Mouse (Mus musculus): ENCODE data around the gene Ttc7. TPM values are rescaled to one million over a fixed set of nuclear protein-coding genes. Genes with fewer than 3 reads are reported as not detected.

Gene Ttc7
- total RNA-seq (2023): 100 to 1,000 TPM; 323 to 334 TPM

DNA sequence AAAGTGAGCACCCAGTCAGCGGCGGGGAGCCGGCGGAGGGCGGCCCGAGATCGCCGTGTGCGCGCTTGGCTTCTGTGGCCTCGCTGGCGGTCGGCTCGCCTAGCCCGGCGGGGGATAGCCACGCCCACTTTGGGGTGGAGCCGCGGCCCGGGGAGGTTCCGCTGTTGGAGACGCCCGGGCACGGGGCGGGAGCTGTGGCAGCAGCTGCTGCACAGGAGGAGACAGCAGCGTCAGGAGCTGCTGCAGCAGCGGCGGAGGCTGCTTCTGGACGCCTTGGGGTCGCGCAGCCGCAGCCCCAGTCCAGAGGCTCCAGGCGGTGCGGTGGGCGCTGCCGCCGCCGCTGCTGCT is at the start of gene Ttc7:
TSS of gene Ttc7 (plus strand) at position 181 of the 348 bp plus-strand sequence.

DNA sequence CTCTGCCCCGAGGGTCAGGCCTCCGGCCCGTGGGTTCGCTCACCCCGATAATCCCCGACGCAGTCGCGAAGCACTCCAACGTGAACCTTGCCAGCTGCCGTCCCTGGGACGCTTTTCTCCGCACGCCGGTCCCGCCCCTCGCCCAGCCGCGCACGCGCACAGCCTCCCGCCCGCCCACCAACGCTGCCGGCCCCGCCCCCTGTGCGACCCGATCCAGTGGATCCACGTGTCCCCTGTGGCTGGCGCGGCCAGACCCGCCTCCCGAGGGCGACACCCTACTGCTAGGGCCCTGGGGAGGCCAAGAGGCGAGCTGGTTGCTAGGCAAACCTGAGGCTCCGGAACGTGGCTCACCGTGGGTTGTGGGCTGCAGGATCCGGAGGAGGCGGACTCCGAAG is 16.9 kb upstream of the Ttc7 start, which contains the start of gene Mcfd2:
TSS of gene Mcfd2 (minus strand) at position 144 of the 395 bp plus-strand sequence.

DNA sequence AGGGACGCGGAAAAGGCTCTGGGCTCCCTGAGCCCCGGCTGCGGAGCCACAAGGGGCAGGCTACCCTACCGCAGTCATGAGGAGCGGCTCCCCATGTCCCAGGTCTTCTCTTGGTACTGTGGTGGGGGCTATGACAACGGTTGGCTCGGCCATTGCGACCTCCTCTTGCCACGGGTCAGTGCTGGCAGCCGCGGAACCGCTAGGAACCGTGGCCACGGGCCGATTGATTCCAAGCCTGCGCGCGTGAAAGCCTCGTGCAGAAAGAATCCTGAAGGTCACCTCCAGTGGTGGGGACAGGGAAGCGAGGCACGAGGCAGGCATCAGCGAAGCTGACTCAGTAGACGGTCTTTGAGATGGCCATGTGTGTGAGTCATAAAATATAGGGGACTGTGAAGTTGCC is 144.8 kb downstream of the Ttc7 start, which contains the start of gene Stpg4:
TSS of gene Stpg4 (minus strand) at position 231 of the 400 bp plus-strand sequence.

Other genes starting within 250 kb of the Ttc7 start
- 10 to 100 TPM; 22.1 to 23.3 TPM for gene Socs5, start 175.2 kb upstream of the Ttc7 start, total RNA-seq (2023)
- gene Mcfd2, start 17.0 kb upstream of the Ttc7 start, total RNA-seq (2023): 10 to 100 TPM; 46.3 to 51.5 TPM
- gene Stpg4, start 144.9 kb downstream of the Ttc7 start, total RNA-seq (2023): not detected
- gene Calm2, start 164.0 kb downstream of the Ttc7 start, total RNA-seq (2023): 100 to 1,000 TPM; 388 to 416 TPM

Measured in monocyte, adult 59 days (primary cell).